Mouse (Mus musculus): ENCODE measurements at regions not wholly inside any gene's neighbourhood (a gene's known extent, or its start where the extent isn't known, plus 50 kb on each side); places are given as distances from the start of the nearest gene placed in this dataset.

GRCm38 (mm10) chr8:9048116-9048515 is 357.8 kb upstream of the Arglu1 start:
- no peak for DNase-seq (ENCODE audit: low read depth, low spot score)

GRCm38 (mm10) chr8:9042835-9043792 is 352.8 kb upstream of the Arglu1 start:
- DNase-seq (ENCODE audit: low read depth, low spot score), result no peak

DNA sequence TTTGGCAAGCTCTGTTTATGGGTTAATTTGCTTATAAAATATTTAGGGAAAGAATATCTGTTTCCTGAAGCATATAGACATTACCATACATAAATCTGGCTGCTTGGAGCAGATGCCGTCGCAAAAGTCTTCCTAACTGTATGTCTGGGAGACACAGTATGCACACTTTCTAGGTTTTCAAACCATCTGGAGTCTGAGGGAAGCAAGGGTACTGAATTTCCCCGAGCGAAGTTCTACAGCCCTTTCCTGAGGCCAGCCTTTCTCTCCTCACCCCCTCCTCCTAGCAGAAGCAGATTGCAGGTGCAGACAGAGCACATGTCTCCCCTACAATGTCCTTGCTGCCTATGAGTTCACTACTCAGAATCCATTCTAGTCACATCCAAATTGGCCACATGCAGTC is 338.8 kb upstream of the Arglu1 start:
- no peak for DNase-seq (ENCODE audit: low read depth, low spot score)

DNA sequence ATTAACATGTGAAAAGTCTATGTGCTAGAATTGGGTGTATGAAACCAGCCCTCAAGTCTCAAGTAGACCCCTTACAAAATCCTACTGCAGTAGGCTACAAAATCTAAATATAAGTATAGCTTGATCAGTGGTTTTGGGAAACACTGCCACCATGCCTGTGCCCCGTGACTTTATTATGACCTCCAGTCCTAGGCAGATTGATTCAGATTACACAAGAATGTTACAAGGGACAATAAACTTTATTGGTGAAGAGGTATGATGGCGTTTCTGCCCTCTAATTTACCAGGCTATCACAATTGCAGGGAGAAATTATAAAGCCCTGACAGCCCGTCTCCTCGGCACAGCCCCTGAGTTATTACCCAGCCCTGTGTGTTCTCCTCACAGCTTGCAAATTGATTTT is 337.4 kb upstream of the Arglu1 start:
- no peak for DNase-seq (ENCODE audit: low read depth, low spot score)

DNA sequence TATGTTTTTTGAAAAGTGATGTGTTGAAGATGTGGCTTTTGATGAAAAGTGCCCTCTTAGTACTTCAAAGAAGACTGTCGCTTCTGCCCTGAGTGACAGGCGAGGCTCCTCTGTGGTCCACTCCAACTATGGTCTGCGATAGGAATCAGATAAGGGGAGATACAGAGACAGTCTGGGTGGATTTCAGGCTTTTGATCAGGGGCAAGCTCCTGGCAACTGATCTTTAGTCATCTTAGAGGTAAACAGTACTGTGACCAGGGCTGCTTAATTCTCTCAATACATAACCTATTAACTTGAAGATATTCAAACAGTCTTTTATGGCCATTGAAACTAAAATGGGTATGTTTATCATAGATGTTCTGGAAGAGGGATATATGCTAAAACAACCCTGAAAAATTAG is 335.6 kb upstream of the Arglu1 start:
- no peak for DNase-seq (ENCODE audit: low read depth, low spot score)

DNA sequence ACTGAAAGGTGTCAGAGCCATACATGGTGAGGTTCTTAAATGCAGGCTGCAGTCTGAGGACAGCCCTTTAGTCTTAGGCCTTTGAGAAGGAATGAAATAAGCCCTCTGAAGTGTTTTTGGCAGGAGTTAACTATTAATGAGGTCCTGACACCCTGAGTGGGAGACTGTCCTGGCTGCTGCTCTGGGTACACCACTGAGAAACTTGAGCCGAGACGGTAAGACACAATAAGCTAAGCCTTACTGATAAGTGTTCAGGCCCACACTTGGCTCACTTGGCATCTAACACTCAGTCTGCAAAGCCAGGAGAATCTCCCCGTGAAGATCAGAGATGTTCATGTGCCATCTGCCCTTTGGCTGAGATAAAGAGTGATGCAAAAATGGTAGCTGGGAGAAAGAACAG is 335.1 kb upstream of the Arglu1 start:
- no peak for DNase-seq (ENCODE audit: low read depth, low spot score)

DNA sequence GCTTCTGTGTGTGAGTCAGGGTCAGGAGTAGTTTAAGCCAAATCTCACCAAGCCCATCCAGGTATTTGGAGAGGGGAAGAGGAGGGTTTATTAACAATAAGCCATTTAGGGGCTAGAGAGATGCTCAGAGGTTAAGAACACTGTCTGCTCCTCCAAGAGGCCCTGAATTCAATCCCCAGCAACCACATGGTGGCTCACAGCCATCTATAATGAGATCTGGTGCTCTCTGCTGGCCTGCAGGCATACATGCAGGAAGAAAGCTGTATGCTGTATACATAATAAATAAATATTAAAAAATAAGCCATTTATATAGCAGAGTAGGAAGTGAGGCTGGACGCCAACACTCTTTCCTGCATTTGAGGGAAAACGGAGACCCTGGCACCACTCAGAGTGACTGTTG is 330.4 kb upstream of the Arglu1 start:
- DNase-seq (ENCODE audit: low read depth, low spot score), result no peak

- no peak for DNase-seq (ENCODE audit: low read depth, low spot score)
These were observed 329.9 kb upstream of the Arglu1 start for GRCm38 (mm10) chr8:9020180-9020579.

DNA sequence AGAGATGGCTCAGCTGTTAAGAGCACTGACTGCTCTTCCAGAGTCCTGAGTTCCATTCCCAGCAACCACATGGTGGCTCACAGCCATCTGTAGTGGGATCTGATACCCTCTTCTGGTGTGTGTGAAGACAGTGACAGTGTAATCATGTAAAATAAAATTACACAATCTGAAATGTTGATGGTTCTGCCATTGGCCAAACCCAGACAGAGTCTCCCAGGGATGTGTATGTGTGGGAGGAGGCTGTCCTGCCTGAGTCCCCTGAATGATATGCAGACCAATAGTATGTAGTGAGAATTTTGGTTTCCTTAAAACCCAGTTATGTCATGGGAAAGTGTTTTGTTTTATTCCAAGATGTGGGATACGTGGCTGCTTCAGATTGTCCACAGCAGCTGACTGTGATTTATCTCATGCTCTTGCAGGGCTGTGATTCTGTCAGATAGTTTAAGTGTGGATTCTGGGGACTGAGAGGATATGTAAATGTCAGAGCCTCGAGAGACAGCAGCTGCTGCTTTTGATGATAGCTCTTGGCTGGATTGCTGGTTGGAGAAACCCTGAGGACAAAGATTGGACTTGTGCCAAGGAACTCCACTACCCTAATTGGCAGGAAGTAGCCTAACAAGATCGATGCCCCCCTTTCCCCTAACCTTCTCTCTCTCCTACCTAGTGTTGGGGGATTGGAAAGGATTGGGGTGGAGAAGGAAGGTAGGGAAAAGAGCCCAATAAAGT is 321.6 kb upstream of the Arglu1 start:
- no peak for DNase-seq (ENCODE audit: low read depth, low spot score)

DNA sequence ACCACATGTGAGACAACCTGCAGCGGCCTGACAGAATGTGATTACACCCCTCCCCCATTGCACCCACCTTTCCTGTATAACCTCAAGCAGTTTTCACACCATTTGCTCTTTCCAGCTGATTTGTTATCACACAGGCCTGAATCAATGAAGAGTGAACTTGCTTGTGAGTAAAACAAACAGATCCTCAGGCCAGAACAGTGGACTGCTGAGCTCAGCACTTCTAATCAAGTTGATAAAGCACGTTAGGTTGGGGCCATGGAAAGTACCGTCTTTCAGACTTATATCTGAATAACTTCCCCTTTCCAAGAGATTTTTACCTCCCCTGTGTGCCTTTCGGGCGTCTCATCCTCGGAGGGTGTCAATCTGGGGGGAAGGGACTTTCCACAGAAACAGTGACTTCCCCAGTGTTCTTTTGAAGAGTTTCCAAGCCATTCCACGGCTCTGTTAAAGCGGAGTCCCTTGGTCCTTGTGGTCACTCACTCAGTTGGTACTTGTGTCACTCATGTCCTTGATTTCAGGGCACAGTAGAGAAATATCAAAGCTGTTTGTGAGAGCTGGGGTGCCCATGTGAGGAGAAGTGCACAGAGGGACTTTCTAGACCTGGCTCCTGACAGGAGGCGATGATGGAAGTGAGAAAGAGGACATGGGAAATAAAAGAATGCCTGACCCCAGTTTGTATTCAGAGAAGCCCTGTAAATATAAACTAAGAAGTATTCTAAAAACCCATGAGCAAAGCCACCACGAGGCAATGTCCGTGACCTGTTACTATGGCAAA is 317.9 kb upstream of the Arglu1 start:
- DNase-seq (ENCODE audit: low read depth, low spot score), result no peak

GRCm38 (mm10) chr8:8999914-9000313 is 309.6 kb upstream of the Arglu1 start:
- DNase-seq (ENCODE audit: low read depth, low spot score), result no peak

- DNase-seq (ENCODE audit: low read depth, low spot score), result no peak
These were observed 307.3 kb upstream of the Arglu1 start for GRCm38 (mm10) chr8:8997621-8998020.

DNA sequence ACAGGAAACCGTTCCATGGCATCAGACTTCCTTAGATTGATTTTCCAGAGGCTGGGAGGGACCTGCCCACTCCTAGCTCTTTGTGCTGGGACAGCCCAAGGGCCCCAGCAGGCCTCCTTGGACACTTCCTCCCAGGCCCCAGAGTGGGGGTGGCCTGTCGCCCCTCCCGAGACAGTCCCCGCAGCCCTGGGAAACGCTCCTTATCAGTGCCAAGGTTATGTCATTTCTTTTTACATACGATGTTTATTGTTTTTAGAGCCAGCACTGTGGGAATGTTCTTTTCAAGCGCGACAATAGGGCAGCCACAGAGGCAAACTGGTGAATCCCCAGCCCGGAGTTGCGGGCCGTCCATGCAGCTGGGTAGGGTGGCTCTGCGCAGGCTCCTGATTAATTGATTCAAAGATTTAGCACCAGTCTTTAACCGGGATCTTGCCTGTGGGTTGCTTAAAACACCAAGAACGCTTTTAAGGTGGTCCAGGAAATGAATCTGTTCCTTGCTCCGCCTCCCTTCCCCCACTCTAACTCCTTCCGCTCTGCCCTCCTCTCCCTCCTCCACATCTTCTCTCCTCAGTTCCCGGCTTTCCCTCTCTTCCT is 304.4 kb upstream of the Arglu1 start:
- DNase-seq (ENCODE audit: low read depth, low spot score), result no peak

- no peak for DNase-seq (ENCODE audit: low read depth, low spot score)
These were observed 303.7 kb upstream of the Arglu1 start for GRCm38 (mm10) chr8:8994008-8994407.

DNA sequence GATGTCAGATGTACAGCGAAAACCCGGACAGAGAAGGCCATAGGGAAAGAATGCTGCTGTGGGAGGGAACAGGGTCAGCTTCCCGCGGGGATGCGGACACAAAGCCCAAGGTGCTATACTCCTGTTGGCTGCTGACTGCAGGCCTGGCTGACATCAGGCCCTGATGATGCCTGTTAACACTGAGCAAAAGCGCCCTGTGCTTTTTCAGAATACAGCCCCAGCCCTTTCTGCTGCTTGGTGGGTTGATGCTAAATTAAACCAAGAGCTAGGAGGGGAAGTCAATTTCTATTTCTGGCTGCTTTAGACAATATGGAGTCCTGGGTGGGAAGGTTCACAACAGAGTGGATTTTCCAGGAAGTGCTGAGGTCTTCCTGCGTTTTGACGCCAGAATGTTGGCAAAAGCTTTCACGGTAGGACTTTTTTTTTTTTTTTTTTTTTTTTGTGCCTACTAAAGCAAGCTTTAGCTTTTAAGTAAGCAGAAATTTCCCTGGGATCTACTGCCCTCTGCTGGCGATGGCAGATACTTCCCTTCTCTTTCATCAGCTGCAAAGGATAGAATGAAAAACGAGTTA is 302.2 kb upstream of the Arglu1 start:
- peak; percentile 71 for DNase-seq (ENCODE audit: low read depth, low spot score)

DNA sequence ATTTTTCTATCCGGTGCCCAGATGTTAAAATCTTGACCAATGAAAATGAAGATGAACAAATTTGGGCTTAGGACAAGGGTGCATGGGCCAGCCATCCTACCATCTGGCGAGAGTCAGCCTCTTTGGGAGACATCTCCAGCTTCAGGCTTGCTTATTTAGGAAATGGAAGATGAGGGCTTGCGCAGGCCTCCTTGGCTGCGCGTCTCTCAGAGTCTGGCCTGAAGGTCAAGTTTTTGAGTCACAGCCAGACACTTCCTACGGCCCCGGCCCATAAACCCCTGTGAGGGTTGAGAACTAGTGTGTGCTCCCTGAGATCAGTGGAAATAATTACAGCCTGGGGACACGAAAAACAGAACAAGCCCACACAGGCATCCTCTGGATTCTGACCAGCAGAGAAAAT is 300.7 kb upstream of the Arglu1 start:
- DNase-seq (ENCODE audit: low read depth, low spot score), result no peak

GRCm38 (mm10) chr8:8986068-8986467 is 295.7 kb upstream of the Arglu1 start:
- DNase-seq (ENCODE audit: low read depth, low spot score), result no peak

GRCm38 (mm10) chr8:8985395-8985794 is 295.1 kb upstream of the Arglu1 start:
- no peak for DNase-seq (ENCODE audit: low read depth, low spot score)

DNA sequence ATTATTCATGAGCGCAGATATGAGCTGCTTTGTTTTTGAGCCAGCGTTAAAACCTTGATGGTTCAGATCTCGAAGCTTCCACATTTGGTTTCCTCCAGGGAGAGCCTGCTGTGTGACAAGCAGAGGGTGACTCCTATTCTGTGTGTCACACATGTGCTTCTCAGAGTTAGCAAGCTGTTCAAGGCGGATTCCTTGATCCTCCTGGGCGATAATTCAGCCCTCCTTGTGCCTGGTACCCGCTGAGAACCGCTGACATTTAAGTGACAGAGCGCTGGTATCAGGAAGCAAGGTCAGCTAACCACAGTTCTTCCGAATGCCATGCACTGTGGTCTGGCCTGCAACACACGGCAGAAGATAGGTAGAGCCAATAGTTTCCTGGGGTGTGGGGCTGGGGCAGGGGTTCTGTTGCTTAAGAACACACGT is 294.5 kb upstream of the Arglu1 start:
- no peak for DNase-seq (ENCODE audit: low read depth, low spot score)

- no peak for DNase-seq (ENCODE audit: low read depth, low spot score)
These were observed 294.0 kb upstream of the Arglu1 start for GRCm38 (mm10) chr8:8984159-8984828.
